Mouse (Mus musculus) adrenal gland, postnatal 25 days (tissue): Measurements from ENCODE around the gene Slc6a18. TPM values are rescaled to one million over a fixed set of nuclear protein-coding genes. Genes with fewer than 3 reads are reported as not detected.
"Not testable (repeated sequence)": the region's sequence is repeated elsewhere in the genome, so short reads cannot be mapped to it uniquely, and the experiment has no call there.

ENCODE experiments used
- DNase-seq: peaks from one replicate; pipeline ENCODE4 v3.0.0; 2021; ENCODE audit warnings: mixed read lengths
- long read RNA-seq: library from polyadenylated mRNA; stranded (forward); transcript quantifications from one replicate; pipeline ENCODE4 v2.0.0, GENCODE M21; 2021
- total RNA-seq: library from RNA; stranded (reverse); gene quantifications from 2 replicates; pipeline ENCODE4 v1.2.3, GENCODE M21; 2021

Gene Slc6a18
- total RNA-seq: not detected in 2 replicates
- long read RNA-seq: 0 reads

DNA sequence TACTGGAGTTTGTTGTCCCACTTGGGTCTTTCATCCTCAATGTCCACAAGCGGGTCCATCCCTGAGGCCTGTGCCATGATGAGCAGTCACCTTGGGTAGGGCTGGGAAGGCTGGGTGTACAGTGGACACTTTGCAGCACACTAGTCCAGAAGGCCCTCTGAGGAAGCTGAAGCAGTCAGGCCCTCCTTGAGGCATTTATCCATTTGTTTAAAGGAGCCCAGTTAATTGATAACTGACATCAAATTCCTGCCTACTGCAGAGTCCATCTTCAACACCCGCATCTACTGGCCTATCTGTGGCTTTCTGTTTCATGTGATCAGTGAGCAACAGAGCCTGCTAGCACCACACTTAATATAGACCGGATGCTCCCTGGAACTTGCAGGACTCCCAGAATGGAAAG lies at the start of gene Slc6a18:
Gene Slc6a18, minus strand, starts transcription at position 171 of the 400 bp plus-strand sequence.
- no peak for DNase-seq

DNA sequence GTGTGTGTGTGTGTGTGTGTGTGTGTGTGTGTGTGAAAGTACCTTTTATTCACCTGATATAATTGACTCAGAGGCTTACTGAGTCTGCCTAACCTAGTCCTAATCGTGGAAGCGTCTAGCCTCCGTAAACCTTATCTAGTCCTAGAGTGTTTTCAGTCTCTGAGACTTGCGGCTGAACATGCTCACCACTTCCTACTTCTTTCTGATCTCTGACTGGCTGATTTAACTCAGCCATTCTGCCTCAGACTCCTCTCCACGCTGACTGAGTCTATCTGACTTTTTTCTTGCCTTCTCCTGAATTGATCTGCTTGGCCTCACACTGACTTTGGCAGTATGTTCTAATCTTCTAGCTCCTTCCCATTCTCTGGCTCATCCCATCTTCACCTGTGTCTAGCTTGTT lies 47.5 kb upstream of the Slc6a18 start:
- no peak for DNase-seq

DNA sequence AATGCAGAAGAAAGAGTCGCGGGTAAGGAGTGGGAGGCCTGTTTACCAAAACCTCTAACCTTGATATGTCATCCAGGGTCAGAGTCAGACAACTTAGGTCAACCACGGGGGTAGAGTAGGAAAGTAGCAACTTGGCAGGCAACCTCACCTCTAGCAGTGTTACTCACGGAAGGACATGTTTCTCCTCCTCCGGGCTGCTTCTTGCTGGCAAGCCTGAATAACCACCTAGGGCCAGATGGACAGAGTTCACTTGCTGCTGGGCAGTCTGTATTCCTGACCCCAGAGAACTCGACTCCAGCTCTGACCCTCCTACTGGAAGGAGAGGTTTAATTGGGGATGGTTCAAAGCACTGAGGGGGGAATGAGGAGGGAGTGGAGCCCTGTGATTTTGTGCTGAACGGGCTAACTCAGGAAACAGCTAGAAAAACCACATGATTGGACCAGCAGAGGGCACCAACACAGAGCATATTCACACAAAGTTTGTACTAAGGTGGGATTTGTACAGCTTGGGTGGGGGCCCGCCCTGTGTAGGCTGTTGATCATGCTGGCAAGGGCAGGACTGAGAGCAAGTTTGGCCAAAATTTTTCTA lies 45.4 kb upstream of the Slc6a18 start:
- peak; percentile 38 for DNase-seq

DNA sequence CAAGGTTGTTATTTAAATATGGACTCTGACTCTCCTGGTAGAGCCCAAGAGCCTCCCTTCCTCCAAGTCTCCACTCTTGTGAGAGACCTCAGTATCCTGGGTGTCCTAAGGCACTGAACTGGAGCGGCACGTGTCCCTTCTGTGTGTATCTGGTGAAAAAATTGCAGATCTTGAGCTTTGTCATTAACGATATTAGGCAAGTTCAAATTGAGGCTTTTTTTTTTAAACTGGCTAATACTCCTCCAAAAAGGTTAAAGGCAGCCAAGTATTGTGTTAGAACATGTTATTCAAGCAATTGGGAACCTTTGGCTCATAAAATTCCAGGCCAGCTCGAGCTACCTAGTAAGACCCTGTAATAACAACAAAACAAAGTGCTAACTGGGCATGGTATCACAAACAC lies 42.4 kb upstream of the Slc6a18 start:
- no peak for DNase-seq

DNA sequence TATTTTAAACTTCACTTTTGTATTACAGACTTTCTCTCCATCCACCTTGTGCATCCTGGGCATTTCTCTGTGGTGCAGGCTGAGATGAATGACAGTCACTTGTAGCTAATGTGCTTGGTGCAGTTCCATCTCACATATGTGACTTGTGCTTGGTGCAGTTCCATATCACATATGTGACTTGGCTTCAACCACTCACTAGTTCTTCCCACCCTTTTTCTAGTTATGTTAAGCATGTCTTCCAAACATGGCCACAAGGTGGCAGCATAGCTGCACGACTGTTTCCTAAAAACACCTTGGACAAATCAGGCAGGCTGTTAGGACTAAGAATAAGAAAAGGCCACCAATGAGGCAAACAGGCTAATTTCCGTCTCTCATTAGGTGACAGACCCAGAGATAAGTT lies 40.4 kb upstream of the Slc6a18 start:
- peak; percentile 76 for DNase-seq

DNA sequence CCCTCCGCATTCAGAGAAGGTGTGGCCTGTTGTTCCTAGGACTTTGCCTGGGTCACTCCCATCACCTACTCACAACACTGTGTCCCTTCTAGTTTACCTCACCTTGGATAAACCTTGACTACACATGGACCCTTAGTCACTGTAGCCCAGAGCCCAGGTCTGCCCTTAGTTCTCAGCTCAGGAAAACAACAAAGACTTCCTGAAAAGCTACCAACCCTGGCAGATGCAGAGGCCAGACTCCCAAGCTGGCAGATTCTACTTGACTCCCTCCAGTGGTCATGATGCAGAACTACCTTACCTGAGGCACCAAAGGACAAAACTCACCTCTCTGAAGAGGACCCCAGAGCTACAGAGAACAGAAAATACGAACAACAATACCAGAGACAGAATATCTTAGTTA lies 36.2 kb upstream of the Slc6a18 start:
- no peak for DNase-seq

DNA sequence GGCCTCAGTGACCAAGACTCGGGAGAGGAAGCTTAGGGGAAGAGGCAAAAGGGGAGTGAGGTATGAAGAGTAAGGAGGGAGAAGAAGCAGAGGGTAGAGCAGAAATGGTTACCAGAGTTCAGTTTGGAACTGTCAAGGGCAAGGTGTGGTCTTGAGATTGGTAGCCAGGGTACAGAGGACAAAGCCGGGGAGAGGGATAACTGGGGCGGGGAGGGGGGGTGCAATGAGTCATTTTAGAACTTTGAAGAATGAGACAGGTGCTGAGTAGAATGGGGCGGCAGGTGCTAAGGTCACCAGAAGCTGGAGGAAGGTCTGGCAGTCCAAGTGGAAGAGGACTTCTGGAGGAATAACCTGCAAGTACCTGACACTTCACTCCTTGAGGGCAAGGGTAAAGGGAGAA lies 35.4 kb upstream of the Slc6a18 start:
- DNase-seq: no peak

DNA sequence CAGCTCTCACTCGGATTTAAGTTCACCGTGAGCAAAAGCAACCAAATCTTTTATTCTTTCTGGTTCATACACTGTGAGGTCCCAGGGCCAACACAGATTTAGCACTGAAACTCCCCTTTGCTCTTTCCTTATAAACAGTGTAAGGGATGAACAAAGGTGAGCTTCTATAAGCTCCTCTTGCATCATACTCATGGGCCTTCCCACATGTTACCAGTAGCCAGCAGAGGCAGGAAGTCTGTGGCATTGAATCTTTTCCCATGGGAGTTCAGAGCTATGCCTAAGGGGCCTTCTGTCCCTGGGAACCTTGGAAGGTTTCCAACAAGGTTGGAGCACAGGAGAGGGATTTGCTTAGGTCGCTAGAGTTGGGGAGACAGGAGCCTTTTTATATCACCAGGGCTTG lies 34.4 kb upstream of the Slc6a18 start:
- DNase-seq: no peak

DNA sequence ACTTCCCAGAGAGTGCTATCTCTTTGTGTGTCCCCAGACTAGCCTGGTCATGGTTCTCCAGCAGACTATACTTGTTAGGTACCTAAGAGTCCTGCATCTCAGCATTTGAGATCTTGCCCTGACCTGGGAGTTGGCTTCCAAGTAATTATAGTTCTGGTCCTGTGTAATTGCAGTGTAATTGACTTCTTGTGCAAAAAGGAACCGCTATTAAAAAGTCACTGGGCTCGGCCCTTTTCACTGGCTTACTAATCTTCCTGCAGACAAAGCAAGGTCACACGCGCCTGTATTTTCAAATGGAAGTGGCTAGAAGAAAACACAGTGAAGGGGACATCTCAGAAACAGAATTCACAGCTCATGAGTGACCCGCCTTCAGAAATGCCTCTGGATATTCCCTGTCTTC lies 34.0 kb upstream of the Slc6a18 start:
- no peak for DNase-seq

DNA sequence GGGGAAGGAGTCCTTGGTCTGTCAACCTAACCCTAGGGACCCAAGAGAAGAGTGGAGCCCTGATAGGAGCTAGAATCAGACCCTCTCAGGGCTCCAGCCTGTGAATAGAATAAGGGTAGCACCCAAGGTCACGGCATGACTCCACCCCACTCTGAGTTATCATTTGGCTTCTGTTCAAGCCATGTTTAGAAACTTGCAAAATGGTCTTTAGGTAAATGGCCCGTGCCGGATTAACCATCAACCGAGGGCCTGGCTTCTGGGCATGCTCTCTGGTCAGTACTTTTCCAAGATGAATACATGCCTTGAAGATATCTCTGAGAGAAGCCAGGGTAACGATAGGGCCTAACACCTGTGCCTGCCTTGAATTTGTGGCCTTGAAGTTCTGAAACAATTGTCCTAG lies 33.4 kb upstream of the Slc6a18 start:
- DNase-seq: no peak

DNA sequence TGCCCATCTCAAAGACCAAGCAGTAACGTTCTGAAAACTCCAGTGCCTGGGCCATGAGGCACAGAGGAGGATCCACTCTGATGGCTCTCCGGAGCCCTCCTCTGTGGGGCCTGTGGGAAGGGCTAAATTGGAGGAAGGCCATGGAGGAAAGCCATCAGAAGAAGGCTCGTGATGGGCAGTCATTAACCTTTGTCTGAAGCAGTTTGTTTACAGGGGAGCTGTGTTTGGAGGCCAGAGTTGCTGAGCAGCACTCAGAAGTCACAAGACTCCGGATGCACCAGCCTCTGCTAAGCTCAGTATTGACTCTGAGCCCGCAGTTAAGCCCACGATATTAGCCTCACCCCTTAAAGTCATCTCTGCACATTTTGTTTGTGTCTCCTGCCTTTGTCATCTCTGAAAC lies 31.7 kb upstream of the Slc6a18 start:
- no peak for DNase-seq

DNA sequence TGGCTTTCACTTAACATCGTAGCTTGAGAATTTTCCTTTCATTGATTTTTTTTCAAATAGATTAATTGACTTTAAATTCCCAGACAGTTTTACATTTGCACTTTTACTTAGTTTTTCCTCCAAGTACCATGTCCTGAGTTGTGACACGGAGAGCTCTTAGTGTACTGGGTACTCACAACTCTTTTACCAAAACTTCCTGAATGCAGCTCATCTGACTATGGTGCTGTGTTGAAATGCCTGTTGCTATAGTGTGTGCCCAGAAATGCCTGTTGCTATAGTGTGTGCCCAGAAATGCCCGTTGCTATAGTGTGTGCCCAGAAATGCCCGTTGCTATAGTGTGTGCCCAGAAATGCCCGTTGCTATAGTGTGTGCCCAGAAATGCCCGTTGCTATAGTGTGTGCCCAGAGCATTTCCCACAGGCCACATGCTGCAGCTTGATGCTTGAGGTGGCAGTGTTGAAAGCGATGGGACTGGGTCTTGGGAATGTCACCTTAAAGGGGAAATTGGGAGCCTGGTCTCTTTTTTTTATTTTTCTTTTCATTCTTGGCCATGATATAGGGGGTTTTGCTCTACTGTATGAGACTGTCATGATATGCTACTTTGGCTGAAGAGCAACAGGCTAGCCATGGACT lies 27.0 kb upstream of the Slc6a18 start, which contains the start of gene Slc6a19:
Gene Slc6a19, minus strand, starts transcription at position 172 of the 632 bp plus-strand sequence.
- DNase-seq: no peak

DNA sequence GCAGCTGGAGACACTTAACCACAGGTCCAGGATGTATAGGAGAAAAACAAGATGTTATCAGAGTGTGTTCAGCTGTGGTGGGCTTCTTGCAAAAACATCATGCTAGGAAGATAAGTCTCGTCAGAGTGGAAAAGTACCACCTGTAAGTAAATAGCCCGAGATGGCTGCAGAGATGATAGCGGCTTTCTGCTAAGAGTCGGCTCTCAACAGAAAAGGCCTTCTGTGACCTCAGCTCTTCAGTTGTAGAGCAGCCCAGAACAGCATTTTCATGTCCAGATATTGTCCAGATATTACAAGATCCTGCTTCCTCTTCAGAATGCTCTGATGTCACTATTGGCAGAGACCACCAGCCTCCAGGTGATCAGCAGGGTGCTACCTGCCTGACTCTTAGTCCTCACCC lies 25.7 kb upstream of the Slc6a18 start:
- DNase-seq: not testable (repeated sequence)

DNA sequence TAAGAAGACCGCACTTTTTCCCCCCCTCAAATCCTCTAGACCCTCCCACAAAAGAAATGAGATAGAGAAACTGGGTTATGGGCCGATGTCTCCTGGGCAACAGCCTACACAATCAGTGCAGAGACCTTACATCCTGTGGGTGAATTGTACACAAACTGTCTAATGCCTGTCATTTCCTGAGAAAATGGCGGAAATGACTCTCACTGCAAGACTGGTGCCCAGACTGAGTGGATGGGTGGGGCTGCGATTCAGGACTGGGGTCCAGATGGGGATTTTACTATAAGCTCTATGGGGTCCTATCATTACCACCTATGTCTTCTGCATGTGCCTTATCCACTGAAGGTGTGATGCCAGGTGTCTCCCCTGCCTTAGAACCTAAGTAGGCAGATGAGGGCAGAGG lies 25.0 kb upstream of the Slc6a18 start:
- no peak for DNase-seq

DNA sequence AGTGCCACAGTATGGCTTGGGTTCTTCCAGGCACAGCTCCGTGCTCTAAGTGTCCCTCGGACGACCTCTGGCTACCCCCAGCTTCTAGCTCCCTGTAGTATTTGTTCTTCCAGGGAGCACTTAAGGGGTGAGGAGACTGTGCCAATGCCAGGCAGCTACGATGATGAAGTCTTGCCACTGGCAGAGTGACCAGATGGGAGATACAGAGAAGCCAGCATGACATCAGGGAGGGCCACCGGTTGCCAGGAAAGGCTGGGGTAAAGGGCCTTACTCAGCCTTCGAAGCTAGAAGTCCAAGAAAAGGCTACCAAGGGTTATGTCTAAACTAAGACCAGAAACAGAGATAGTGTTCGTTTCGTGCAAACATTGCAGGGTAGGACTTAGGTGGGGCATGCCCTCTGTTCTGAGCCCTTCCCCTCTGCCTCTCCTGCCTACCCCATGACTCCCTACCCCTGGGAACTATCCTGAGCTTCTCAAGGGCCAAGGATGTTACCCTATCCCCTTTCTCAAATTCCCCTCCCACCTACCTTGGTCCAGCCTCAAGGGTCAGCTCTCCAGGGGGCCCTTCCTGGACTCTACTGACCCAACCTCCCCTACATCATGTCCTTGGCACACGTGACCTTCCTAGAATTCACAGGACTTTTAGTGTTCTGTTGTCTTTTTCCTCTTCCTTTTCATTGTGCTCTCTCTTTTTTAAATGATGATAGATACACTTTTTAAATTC lies 23.5 kb upstream of the Slc6a18 start:
- DNase-seq: no peak

DNA sequence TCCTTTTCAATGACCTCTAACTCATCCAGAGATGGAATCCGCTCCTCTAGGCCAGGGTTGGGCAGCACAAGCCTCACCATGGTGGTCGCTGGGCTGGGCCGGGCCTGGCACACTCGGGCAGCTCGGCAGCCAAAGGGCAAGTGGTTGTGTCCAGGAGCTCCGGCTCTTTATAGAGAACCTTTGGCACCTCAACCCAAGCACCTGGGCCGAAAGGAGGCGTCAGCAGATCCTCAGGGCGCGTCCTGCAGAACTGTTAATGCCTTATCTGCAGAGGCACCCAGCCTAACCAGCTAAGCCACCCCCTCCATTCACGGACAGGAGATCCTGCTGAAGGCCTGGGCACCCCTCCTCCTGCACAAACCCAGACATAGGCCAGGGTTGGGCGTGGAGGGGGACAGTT lies 22.7 kb upstream of the Slc6a18 start:
- no peak for DNase-seq

DNA sequence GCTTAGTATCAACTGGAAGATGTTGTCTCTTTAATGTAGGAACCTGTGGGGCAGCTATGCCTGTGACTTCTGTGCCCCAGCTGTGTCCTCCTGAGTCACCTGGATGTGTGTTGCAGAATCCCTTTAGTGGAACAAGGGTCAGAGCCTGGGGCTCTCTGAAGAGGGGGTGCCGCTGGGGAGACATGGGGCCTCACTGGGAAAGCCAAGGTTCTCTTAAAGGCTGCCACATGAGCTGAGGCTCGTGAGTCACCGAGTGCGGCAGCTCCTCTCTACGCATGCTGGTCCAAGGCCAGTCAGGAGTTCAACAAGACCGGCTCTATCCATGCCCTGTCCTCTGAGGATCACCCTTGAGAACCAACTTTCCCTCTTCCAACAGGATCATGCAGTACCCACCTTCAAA lies 21.9 kb upstream of the Slc6a18 start:
- DNase-seq: no peak

DNA sequence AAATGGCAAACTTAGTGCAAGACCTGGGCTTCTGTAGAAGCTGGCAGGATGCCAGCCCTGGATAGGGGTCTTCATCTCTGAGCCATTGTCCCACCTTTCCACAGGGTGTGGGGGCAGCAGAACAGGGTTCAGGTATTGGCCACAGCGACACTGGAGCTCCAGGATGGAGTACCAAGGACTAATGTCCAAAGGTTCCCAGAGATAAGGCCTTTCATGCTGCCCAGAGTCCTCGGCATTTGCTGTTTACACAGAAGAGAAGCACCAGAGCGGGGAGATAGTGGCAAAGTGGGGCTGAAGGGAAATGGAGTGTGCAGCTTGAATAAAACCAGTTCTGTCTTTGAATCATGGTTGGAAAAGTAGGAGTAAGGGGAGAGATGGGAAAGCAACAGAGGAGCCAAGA lies 18.7 kb upstream of the Slc6a18 start:
- no peak for DNase-seq

DNA sequence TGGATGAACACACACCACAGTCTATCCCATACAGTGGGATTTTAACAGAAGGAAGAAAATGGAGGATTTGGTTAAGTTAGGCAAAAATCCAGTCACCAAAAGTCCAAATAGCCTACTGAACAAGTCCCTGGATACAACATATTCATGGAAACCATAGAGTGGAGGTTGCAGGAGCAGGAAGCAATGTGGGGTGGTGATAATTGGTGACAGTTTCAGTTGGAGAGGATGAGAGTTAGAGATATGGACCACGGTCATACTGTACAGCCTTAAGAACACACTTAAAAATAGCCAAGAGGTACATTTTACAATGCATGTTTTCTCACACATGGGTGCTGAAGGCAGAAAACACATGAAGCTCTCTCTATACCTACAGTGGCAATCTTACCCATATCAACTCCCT lies 17.1 kb upstream of the Slc6a18 start:
- DNase-seq: no peak

DNA sequence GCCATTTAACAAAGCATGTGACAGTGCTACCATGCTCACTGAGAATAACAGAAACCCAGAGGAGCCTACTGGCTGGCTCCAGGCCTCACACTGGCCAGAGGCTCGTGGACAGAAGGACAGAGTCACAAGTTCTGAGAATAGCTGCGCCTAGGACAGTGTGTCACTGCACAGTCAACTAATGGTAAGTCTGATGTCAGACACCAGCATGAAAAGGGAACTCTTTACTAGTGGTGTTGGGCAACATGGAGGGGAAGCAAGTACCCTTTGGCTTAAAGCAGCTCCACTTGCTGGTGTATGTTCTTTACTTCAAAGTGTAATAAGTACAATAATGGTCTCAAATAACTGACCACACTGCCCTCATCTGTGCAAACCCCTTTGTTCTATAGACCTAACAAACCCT lies 15.5 kb upstream of the Slc6a18 start:
- no peak for DNase-seq

DNA sequence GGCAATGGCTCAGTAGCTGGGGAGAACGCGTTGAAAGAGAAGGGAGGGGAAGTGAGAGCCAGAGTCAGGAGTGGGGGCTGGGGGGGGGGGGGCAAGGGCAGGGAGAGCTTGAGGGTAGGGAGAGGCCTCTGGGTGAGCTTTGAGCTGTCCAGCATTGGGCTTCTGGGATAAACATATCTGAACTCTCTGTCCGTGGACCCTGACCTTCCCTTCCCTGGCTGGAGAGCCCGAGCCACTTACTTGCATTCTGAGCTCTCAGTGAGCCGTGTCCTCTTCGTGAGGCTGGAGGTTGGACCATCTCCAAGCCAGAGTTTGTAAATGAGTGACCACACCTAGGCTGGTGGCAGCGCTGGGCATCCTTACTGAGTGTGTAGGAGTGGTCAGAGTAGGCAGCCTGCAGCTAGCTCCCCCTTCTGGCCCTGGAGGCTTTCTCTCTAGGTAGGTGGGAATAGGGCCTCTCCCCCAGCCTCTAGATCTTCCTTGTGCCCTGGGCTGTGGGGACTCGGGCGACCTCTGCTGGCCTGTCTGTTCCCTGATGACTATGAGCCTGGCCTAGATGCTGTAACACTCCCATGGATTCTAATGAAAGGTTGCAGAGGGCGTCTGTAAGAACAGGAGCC lies 14.5 kb upstream of the Slc6a18 start:
- peak; percentile 77 for DNase-seq

DNA sequence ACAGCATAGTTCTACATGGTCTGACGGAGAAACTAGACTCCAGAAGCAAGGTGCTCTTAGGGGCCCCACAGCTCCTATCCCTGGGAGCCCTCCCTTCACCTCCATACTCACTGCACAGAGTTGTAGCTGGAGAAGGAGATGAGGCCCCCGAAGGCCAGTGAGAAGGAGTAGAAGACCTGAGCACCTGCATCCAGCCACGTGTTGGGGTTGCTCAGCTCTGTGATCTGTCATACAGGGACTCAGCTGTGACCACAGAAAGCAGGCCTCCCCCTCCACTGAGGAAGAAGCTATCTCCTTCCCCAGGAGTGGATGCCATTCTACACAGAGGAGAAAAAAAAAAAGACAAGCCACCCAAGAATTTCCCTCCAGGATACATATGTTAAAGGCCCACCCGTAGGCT lies 11.1 kb upstream of the Slc6a18 start:
- DNase-seq: no peak

DNA sequence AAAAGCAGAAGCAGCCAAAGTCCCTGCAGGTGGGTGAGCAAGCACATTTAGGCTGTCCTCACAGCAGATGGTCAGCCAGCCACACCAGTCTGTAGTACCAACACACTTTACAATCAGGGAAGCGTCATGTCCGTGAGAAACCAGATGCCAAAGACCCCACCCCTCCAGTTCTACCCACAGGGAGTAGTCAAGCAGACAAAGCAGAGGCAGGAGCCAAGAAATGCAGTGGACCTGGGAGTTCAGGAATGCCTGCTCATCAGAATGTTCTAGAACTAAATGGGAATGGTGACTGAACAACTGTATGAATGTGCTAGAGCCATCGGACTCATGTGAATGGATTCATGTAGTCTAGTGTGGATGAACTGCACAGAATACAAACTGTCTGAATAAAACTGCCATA lies 9.8 kb upstream of the Slc6a18 start:
- DNase-seq: no peak
